Mouse (Mus musculus) liver, postnatal 0 days (tissue): Measurements from ENCODE around the gene Rwdd2b.

Experiments
- CTCF ChIP-seq: sonication (generic); IDR thresholded peaks from 2 replicates; pipeline ENCODE4 v1.5.1; 2016; ENCODE audit warnings: antibody characterized with exemption, low read depth
- EP300 ChIP-seq: IDR thresholded peaks from 2 replicates; pipeline ENCODE4 v1.6.1; 2016; ENCODE audit warnings: antibody characterized with exemption, low read depth, mild to moderate bottlenecking

- TF ChIP-seq CTCF (no peak), EP300 (no peak)
These were observed 18.4 kb upstream of the Rwdd2b start for GRCm38 (mm10) chr16:87458752-87459151.
